Mouse (Mus musculus): ENCODE results near the gene Stard9. TPM values are rescaled to one million over a fixed set of nuclear protein-coding genes. Genes with fewer than 3 reads are reported as not detected.
A peak's percentile ranks its signal among the peaks of the same experiment; 100 is the strongest.

Stard9 gene
- polyA plus RNA-seq, 1 experiment from 2014 or later = 3.5 TPM

GRCm38 (mm10) chr2:120619538-120619937, 9.4 kb upstream of the Stard9 start:
- H3K4me3 ChIP-seq (ENCODE audit: low read depth, low read length) = no peak overlapping the region

GRCm38 (mm10) chr2:120622920-120623319, 6.0 kb upstream of the Stard9 start:
- H3K27me3 ChIP-seq (ENCODE audit: control insufficient read depth, insufficient read depth, low read depth, low read length) = no peaks in the 10 kb centered on the region
- no peak for ATAC-seq
- no peak overlapping the region for H3K4me2 ChIP-seq (ENCODE audit: low read length)
- peaks cover 7% of the 10 kb centered on the region for H3K36me3 ChIP-seq (ENCODE audit: control insufficient read depth, insufficient read depth, low read length)
- no peaks in the 10 kb centered on the region for H3K9me3 ChIP-seq (replicated peaks; ENCODE audit: control insufficient read depth, low read length, poor library complexity, severe bottlenecking)
- H3K9ac ChIP-seq (ENCODE audit: low read depth, low read length) = no peak overlapping the region
- H3K4me1 ChIP-seq (ENCODE audit: control insufficient read depth, insufficient read depth, low read length) = no peaks in the 10 kb centered on the region
- no peak overlapping the region for H3K27ac ChIP-seq (ENCODE audit: low read length)
- H3K4me3 ChIP-seq (ENCODE audit: low read depth, low read length) = no peak overlapping the region

More at GRCm38 (mm10) chr2:120619538-120619937, 9.4 kb upstream of the Stard9 start:
- WGBS = 97% methylated on average over 1 of the region's 1 CpGs
- H3K4me1 ChIP-seq (ENCODE audit: control insufficient read depth, insufficient read depth, low read length) = no peaks in the 10 kb centered on the region
- no peak for ATAC-seq
- no peak overlapping the region for H3K27ac ChIP-seq (ENCODE audit: low read length)
- H3K36me3 ChIP-seq (ENCODE audit: control insufficient read depth, insufficient read depth, low read length) = peaks cover 14% of the 10 kb centered on the region
- H3K9ac ChIP-seq (ENCODE audit: low read depth, low read length) = no peak overlapping the region
- no peaks in the 10 kb centered on the region for H3K27me3 ChIP-seq (ENCODE audit: control insufficient read depth, insufficient read depth, low read depth, low read length)
- no peak overlapping the region for H3K4me2 ChIP-seq (ENCODE audit: low read length)
- H3K9me3 ChIP-seq (replicated peaks; ENCODE audit: control insufficient read depth, low read length, poor library complexity, severe bottlenecking) = no peaks in the 10 kb centered on the region

- Histone ChIP-seq H3K27ac (ENCODE audit: low read length) (peak overlapping the region; percentile 65), H3K4me1 (ENCODE audit: control insufficient read depth, insufficient read depth, low read length) (peaks cover 11% of the 10 kb centered on the region; the same call in 1 of the 2 replicates), H3K4me2 (ENCODE audit: low read length) (peak overlapping the region; percentile 83), H3K4me3 (ENCODE audit: low read depth, low read length) (peak overlapping the region; percentile 68), H3K36me3 (ENCODE audit: control insufficient read depth, insufficient read depth, low read length) (no peaks in the 10 kb centered on the region), H3K9me3 (replicated peaks; ENCODE audit: control insufficient read depth, low read length, poor library complexity, severe bottlenecking) (no peaks in the 10 kb centered on the region), H3K27me3 (ENCODE audit: control insufficient read depth, insufficient read depth, low read depth, low read length) (no peaks in the 10 kb centered on the region), H3K9ac (ENCODE audit: low read depth, low read length) (no peak overlapping the region)
- 30% methylated on average over 10 of the region's 10 CpGs for WGBS
- peak; percentile 49 for ATAC-seq
Observed at GRCm38 (mm10) chr2:120628076-120628865, 650 bp upstream of the Stard9 start.

- Histone ChIP-seq H3K9ac (ENCODE audit: low read depth, low read length) (no peak overlapping the region), H3K4me1 (ENCODE audit: control insufficient read depth, insufficient read depth, low read length) (peaks cover 11% of the 10 kb centered on the region; the same call in 1 of the 2 replicates), H3K4me3 (ENCODE audit: low read depth, low read length) (no peak overlapping the region), H3K36me3 (ENCODE audit: control insufficient read depth, insufficient read depth, low read length) (no peaks in the 10 kb centered on the region), H3K4me2 (ENCODE audit: low read length) (peak overlapping the region; percentile 83; the same call in 1 of the 2 replicates), H3K27ac (ENCODE audit: low read length) (no peak overlapping the region), H3K27me3 (ENCODE audit: control insufficient read depth, insufficient read depth, low read depth, low read length) (no peaks in the 10 kb centered on the region), H3K9me3 (replicated peaks; ENCODE audit: control insufficient read depth, low read length, poor library complexity, severe bottlenecking) (no peaks in the 10 kb centered on the region)
- ATAC-seq = no peak
- 87% methylated on average over 2 of the region's 2 CpGs for WGBS
Observed at GRCm38 (mm10) chr2:120630246-120630645, 1.3 kb downstream of the Stard9 start.

- H3K9me3 ChIP-seq (replicated peaks; ENCODE audit: control insufficient read depth, low read length, poor library complexity, severe bottlenecking) = no peaks in the 10 kb centered on the region
- no peaks in the 10 kb centered on the region for H3K36me3 ChIP-seq (ENCODE audit: control insufficient read depth, insufficient read depth, low read length)
- H3K27ac ChIP-seq (ENCODE audit: low read length) = no peak overlapping the region
- peaks cover 11% of the 10 kb centered on the region; the same call in 1 of the 2 replicates for H3K4me1 ChIP-seq (ENCODE audit: control insufficient read depth, insufficient read depth, low read length)
- 84% methylated on average over 2 of the region's 2 CpGs for WGBS
- no peaks in the 10 kb centered on the region for H3K27me3 ChIP-seq (ENCODE audit: control insufficient read depth, insufficient read depth, low read depth, low read length)
- no peak overlapping the region for H3K9ac ChIP-seq (ENCODE audit: low read depth, low read length)
- H3K4me3 ChIP-seq (ENCODE audit: low read depth, low read length) = no peak overlapping the region
- H3K4me2 ChIP-seq (ENCODE audit: low read length) = no peak overlapping the region
- no peak for ATAC-seq
Observed at GRCm38 (mm10) chr2:120630655-120631054, 1.7 kb downstream of the Stard9 start.

GRCm38 (mm10) chr2:120631521-120631920, 2.6 kb downstream of the Stard9 start:
- 93% methylated on average over 2 of the region's 2 CpGs for WGBS
- ATAC-seq = no peak
- no peak overlapping the region for H3K4me2 ChIP-seq (ENCODE audit: low read length)

GRCm38 (mm10) chr2:120631957-120632356, 3.0 kb downstream of the Stard9 start:
- no peaks in the 10 kb centered on the region for H3K36me3 ChIP-seq (ENCODE audit: control insufficient read depth, insufficient read depth, low read length)
- H3K4me1 ChIP-seq (ENCODE audit: control insufficient read depth, insufficient read depth, low read length) = peaks cover 11% of the 10 kb centered on the region; the same call in 1 of the 2 replicates
- 87% methylated on average over 4 of the region's 4 CpGs for WGBS

More at GRCm38 (mm10) chr2:120631521-120631920, 2.6 kb downstream of the Stard9 start:
- H3K4me1 ChIP-seq (ENCODE audit: control insufficient read depth, insufficient read depth, low read length) = peaks cover 11% of the 10 kb centered on the region; the same call in 1 of the 2 replicates
- no peak overlapping the region for H3K4me3 ChIP-seq (ENCODE audit: low read depth, low read length)
- H3K27me3 ChIP-seq (ENCODE audit: control insufficient read depth, insufficient read depth, low read depth, low read length) = no peaks in the 10 kb centered on the region
- no peak overlapping the region for H3K9ac ChIP-seq (ENCODE audit: low read depth, low read length)
- H3K9me3 ChIP-seq (replicated peaks; ENCODE audit: control insufficient read depth, low read length, poor library complexity, severe bottlenecking) = no peaks in the 10 kb centered on the region
- no peak overlapping the region for H3K27ac ChIP-seq (ENCODE audit: low read length)
- H3K36me3 ChIP-seq (ENCODE audit: control insufficient read depth, insufficient read depth, low read length) = no peaks in the 10 kb centered on the region

GRCm38 (mm10) chr2:120640835-120641234, 11.9 kb downstream of the Stard9 start:
- Histone ChIP-seq H3K36me3 (ENCODE audit: control insufficient read depth, insufficient read depth, low read length) (no peaks in the 10 kb centered on the region), H3K4me1 (ENCODE audit: control insufficient read depth, insufficient read depth, low read length) (no peaks in the 10 kb centered on the region), H3K27me3 (ENCODE audit: control insufficient read depth, insufficient read depth, low read depth, low read length) (no peaks in the 10 kb centered on the region), H3K27ac (ENCODE audit: low read length) (no peak overlapping the region), H3K4me3 (ENCODE audit: low read depth, low read length) (no peak overlapping the region), H3K4me2 (ENCODE audit: low read length) (no peak overlapping the region), H3K9ac (ENCODE audit: low read depth, low read length) (no peak overlapping the region), H3K9me3 (replicated peaks; ENCODE audit: control insufficient read depth, low read length, poor library complexity, severe bottlenecking) (no peaks in the 10 kb centered on the region)
- ATAC-seq = no peak
- 91% methylated on average over 8 of the region's 8 CpGs for WGBS

More at GRCm38 (mm10) chr2:120631957-120632356, 3.0 kb downstream of the Stard9 start:
- no peak overlapping the region for H3K9ac ChIP-seq (ENCODE audit: low read depth, low read length)
- no peaks in the 10 kb centered on the region for H3K9me3 ChIP-seq (replicated peaks; ENCODE audit: control insufficient read depth, low read length, poor library complexity, severe bottlenecking)
- H3K27ac ChIP-seq (ENCODE audit: low read length) = no peak overlapping the region
- H3K4me2 ChIP-seq (ENCODE audit: low read length) = no peak overlapping the region
- ATAC-seq = no peak
- H3K27me3 ChIP-seq (ENCODE audit: control insufficient read depth, insufficient read depth, low read depth, low read length) = no peaks in the 10 kb centered on the region
- no peak overlapping the region for H3K4me3 ChIP-seq (ENCODE audit: low read depth, low read length)

- Histone ChIP-seq H3K4me3 (ENCODE audit: low read depth, low read length) (no peak overlapping the region), H3K27ac (ENCODE audit: low read length) (no peak overlapping the region), H3K4me2 (ENCODE audit: low read length) (no peak overlapping the region), H3K9me3 (replicated peaks; ENCODE audit: control insufficient read depth, low read length, poor library complexity, severe bottlenecking) (no peaks in the 10 kb centered on the region), H3K9ac (ENCODE audit: low read depth, low read length) (no peak overlapping the region), H3K4me1 (ENCODE audit: control insufficient read depth, insufficient read depth, low read length) (no peaks in the 10 kb centered on the region), H3K36me3 (ENCODE audit: control insufficient read depth, insufficient read depth, low read length) (no peaks in the 10 kb centered on the region), H3K27me3 (ENCODE audit: control insufficient read depth, insufficient read depth, low read depth, low read length) (no peaks in the 10 kb centered on the region)
- no peak for ATAC-seq
- WGBS = 65% methylated on average over 7 of the region's 7 CpGs
Observed at GRCm38 (mm10) chr2:120643836-120644235, 14.9 kb downstream of the Stard9 start.
